Mouse (Mus musculus) splenic B cell, adult 2 months (primary cell): ENCODE data around the gene Scarb2.

Source experiments
- DNase-seq: peaks from one replicate; pipeline ENCODE4 v3.0.0-alpha.2; 2011; ENCODE audit warnings: low read depth, low spot score
- H3K27me3 ChIP-seq: 2 replicates; pipeline ENCODE4 v1.6.1; 2012; ENCODE audit warnings: mild to moderate bottlenecking, low read length, moderate library complexity, mixed read lengths; ENCODE audit not compliant: control insufficient read depth, poor library complexity, insufficient read depth, severe bottlenecking
- H3K36me3 ChIP-seq: 2 replicates; pipeline ENCODE4 v1.6.1; 2012; ENCODE audit warnings: mild to moderate bottlenecking, low read length, moderate library complexity, mixed read lengths; ENCODE audit not compliant: control insufficient read depth, poor library complexity, insufficient read depth, severe bottlenecking

The Scarb2 gene

DNA sequence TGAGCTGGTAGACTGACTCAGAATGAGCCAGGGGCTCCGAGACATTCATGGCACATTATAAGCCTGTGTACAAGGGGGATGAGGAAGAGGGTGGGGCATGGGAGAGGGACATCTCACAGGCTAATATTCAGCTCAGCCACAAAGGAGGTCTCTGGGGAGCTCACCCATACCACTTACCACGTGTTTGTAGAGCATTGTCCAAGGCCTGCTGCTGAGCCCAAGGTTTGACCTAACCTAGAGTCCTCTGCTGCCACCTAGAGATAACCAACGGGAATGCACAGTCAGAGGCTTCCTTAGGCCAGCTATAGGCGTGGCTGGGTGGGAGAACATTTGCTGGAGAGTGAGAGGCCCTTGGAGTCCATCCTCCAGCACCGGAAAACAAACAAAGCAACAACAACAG, 108.5 kb downstream of the Scarb2 start:
- peak; percentile 86 for DNase-seq
- Histone ChIP-seq H3K36me3 (no peaks in the 10 kb centered on the region), H3K27me3 (no peaks in the 10 kb centered on the region)

DNA sequence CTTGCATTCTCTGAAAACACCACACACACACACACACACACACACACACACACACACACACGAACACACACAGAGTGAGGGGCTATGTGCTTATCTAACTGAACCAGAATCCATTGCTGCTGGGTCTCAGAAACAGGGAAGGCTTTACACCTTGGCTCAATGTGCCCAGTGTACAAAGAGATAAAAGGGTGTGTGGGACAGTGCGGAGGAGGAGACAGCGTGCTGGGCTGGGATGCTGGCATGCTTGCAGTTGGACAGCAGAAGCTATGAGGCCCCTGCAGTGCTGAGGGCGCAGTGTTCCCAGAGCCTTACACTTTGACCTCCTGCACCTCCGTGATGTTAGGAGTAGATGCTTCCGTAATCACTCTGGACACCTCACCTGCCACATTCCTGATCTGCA, 110.2 kb downstream of the Scarb2 start:
- Histone ChIP-seq H3K36me3 (no peaks in the 10 kb centered on the region), H3K27me3 (no peaks in the 10 kb centered on the region)
- no peak for DNase-seq

DNA sequence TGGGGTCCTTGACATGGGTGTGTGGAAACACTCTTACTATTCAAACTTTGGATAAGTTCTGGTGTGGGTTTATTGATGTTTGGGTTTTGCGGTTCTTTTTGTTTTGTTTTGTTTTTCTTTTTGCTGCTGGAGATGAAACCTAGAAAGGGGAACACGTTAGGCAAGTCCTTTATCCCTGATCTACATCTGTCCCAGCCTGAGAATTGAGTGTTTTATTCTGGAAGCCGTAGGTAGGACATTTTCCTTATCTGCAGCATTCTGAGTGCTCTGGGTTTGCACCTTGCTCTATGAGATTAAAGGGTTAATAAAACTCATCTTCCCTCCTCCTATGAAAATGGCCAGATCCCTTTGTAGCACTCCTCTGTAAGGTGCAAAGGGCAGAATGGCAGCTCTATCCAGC, 110.9 kb downstream of the Scarb2 start:
- H3K36me3 ChIP-seq: no peaks in the 10 kb centered on the region
- H3K27me3 ChIP-seq: no peaks in the 10 kb centered on the region
- no peak for DNase-seq

DNA sequence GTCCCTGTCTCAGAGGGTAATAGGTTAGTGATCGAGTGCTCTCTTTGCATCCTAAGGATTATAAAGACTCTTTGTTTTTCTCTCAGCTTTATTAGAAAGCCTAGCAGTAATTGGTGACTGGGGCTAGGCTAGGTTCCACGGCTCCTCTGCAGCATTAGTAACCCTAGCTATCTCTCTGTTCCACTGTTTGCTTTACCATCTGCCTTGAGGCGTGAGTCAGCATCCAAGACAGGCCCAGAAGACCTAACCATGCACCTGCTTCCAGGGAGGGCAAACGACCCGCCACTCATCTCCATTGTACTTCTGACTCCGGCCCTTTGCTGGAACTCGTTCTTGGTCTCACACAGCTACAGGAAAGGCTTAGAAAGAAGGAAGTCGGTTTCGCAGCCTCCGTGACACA, 112.8 kb downstream of the Scarb2 start:
- Histone ChIP-seq H3K36me3 (no peaks in the 10 kb centered on the region), H3K27me3 (no peaks in the 10 kb centered on the region)
- DNase-seq: no peak

DNA sequence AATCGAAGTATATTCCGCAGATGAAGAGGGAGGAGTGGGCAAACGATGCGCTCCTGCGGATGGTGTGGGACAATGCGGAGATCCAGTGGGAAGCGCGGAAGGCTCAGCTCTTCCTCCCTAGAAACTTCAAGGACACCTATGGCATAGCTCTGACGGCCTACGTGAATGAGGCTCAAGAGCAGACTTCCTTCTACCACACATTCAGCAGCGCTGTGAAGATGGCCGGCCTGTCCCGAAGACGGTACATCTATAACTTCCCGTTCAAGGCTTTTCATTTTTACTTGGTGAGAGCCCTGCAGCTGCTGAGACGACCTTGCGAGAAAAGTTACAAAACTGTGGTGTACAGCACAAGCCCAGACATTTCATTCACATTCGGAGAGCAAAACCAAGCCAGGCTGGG, 114.1 kb downstream of the Scarb2 start:
- Histone ChIP-seq H3K27me3 (no peaks in the 10 kb centered on the region), H3K36me3 (no peaks in the 10 kb centered on the region)
- peak; percentile 41 for DNase-seq
